Mouse (Mus musculus) CH12.LX (cell line): ENCODE data around the gene Ulk4. TPM values are rescaled to one million over a fixed set of nuclear protein-coding genes. Genes with fewer than 3 reads are reported as not detected.

Experiments used
- DNase-seq: peaks from one replicate; pipeline ENCODE4 v3.0.0-alpha.2; 2013; ENCODE audit errors: extremely low read depth
- H3K27ac ChIP-seq: 2 replicates; pipeline ENCODE4 v1.5.1; 2012; ENCODE audit warnings: low read depth, mild to moderate bottlenecking, control low read depth, moderate library complexity; ENCODE audit not compliant: insufficient read depth
- H3K27me3 ChIP-seq: replicated peaks from 2 replicates; pipeline ENCODE3; 2012; ENCODE audit warnings: inconsistent platforms
- H3K36me3 ChIP-seq, 2 experiments: replicated peaks in 1 of 2; 2 replicates each; pipeline versions ENCODE3 to v1.6.1; 2012; ENCODE audit warnings: inconsistent platforms in 1 of 2, low read length in 1 of 2, mild to moderate bottlenecking in 1 of 2, mixed read lengths in 1 of 2, moderate library complexity in 1 of 2; ENCODE audit not compliant: control insufficient read depth in 1 of 2, insufficient read depth in 1 of 2
- H3K4me1 ChIP-seq, 2 experiments: 2 replicates each; pipeline ENCODE4 v1.6.1; 2012; ENCODE audit warnings: inconsistent platforms in 1 of 2, moderate library complexity in 1 of 2; ENCODE audit not compliant: insufficient read depth in 2 of 2, control insufficient read depth in 1 of 2
- H3K4me2 ChIP-seq: 2 replicates; pipeline ENCODE4 v1.6.1; 2012; ENCODE audit warnings: low read depth, mild to moderate bottlenecking, control low read depth; ENCODE audit not compliant: poor library complexity, insufficient read depth, severe bottlenecking
- H3K4me3 ChIP-seq, 3 experiments: fragments of 150-350 bp in 1 of 3; sonication (generic) in 1 of 3; replicated peaks in 1 of 3; 2 replicates each; pipeline versions ENCODE3 to v1.5.1; 2011 to 2012; ENCODE audit warnings: low read depth in 2 of 3, low read length in 2 of 3, mild to moderate bottlenecking in 2 of 3, moderate library complexity in 2 of 3, control low read depth in 1 of 3, improper control_type of control experiment in 1 of 3, inconsistent platforms in 1 of 3, mixed read lengths in 1 of 3; ENCODE audit not compliant: poor library complexity in 1 of 3
- H3K79me2 ChIP-seq: replicated peaks from 2 replicates; pipeline ENCODE4 v1.6.1; 2012; ENCODE audit warnings: mild to moderate bottlenecking, moderate library complexity; ENCODE audit not compliant: control insufficient read depth, poor library complexity, insufficient read depth, severe bottlenecking; ENCODE audit errors: extremely low read depth
- H3K9ac ChIP-seq: 2 replicates; pipeline ENCODE4 v1.6.1; 2012; ENCODE audit warnings: low read depth, mild to moderate bottlenecking, control low read depth, moderate library complexity; ENCODE audit not compliant: insufficient read depth
- H3K9me3 ChIP-seq: replicated peaks from 2 replicates; pipeline ENCODE3; 2012; ENCODE audit warnings: low read length, inconsistent platforms, mixed read lengths
- CHD2 ChIP-seq: IDR thresholded peaks from 2 replicates; pipeline ENCODE4 v1.6.1; 2011; ENCODE audit warnings: low read length, improper control_type of control experiment
- CTCF ChIP-seq, 2 experiments: IDR thresholded peaks in 1 of 2; conservative IDR thresholded peaks in 1 of 2; 2 replicates each; pipeline ENCODE4 v1.5.1; 2011 to 2012; ENCODE audit warnings: low read depth in 2 of 2, low read length in 2 of 2, improper control_type of control experiment in 1 of 2, inconsistent platforms in 1 of 2, mild to moderate bottlenecking in 1 of 2, moderate library complexity in 1 of 2
- E2F4 ChIP-seq: IDR thresholded peaks from 2 replicates; pipeline ENCODE4 v1.6.1; 2011; ENCODE audit warnings: low read depth, low read length, improper control_type of control experiment; ENCODE audit not compliant: insufficient replicate concordance
- ELF1 ChIP-seq: IDR thresholded peaks from 2 replicates; pipeline ENCODE4 v1.6.1; 2014; ENCODE audit warnings: low read depth, mild to moderate bottlenecking, inconsistent platforms, low read length, improper control_type of control experiment
- ETS1 ChIP-seq: conservative IDR thresholded peaks from 2 replicates; pipeline ENCODE4 v1.6.1; 2012; ENCODE audit warnings: low read depth, mild to moderate bottlenecking, inconsistent platforms, low read length, improper control_type of control experiment, moderate library complexity
- IRF4 ChIP-seq: IDR thresholded peaks from 2 replicates; pipeline ENCODE4 v1.6.1; 2014; ENCODE audit warnings: low read depth, mild to moderate bottlenecking, inconsistent platforms, low read length, improper control_type of control experiment
- JUND ChIP-seq: conservative IDR thresholded peaks from 2 replicates; pipeline ENCODE4 v1.6.1; 2011; ENCODE audit warnings: low read depth, low read length, improper control_type of control experiment
- MAZ ChIP-seq: IDR thresholded peaks from 2 replicates; pipeline ENCODE4 v1.6.1; 2012; ENCODE audit warnings: low read depth, mild to moderate bottlenecking, inconsistent platforms, low read length, improper control_type of control experiment, moderate library complexity
- MEF2A ChIP-seq: IDR thresholded peaks from 2 replicates; pipeline ENCODE4 v1.6.1; 2014; ENCODE audit warnings: low read depth, mild to moderate bottlenecking, inconsistent platforms, low read length, improper control_type of control experiment, borderline replicate concordance
- MXI1 ChIP-seq: IDR thresholded peaks from 2 replicates; pipeline ENCODE4 v1.6.1; 2011; ENCODE audit warnings: mild to moderate bottlenecking, low read depth, low read length, improper control_type of control experiment
- MYC ChIP-seq: IDR thresholded peaks from 2 replicates; pipeline ENCODE4 v1.6.1; 2011; ENCODE audit warnings: low read depth, mild to moderate bottlenecking, improper control_type of control experiment, low read length
- NELFE ChIP-seq: IDR thresholded peaks from 2 replicates; pipeline ENCODE4 v1.6.1; 2011; ENCODE audit warnings: low read depth, low read length, improper control_type of control experiment
- NRF1 ChIP-seq: IDR thresholded peaks from 2 replicates; pipeline ENCODE4 v1.6.1; 2014; ENCODE audit warnings: low read depth, mild to moderate bottlenecking, inconsistent platforms, low read length, improper control_type of control experiment, moderate library complexity
- PAX5 ChIP-seq: IDR thresholded peaks from 2 replicates; pipeline ENCODE4 v1.6.1; 2012; ENCODE audit warnings: low read length, inconsistent platforms, mixed read lengths
- POLR2A ChIP-seq: IDR thresholded peaks from 2 replicates; pipeline ENCODE4 v1.6.1; 2011; ENCODE audit warnings: low read depth, mild to moderate bottlenecking, improper control_type of control experiment, low read length
- POLR2AphosphoS2 ChIP-seq: IDR thresholded peaks from 2 replicates; pipeline ENCODE4 v1.6.1; 2011; ENCODE audit warnings: low read depth, low read length, improper control_type of control experiment
- RAD21 ChIP-seq: IDR thresholded peaks from 2 replicates; pipeline ENCODE4 v1.6.1; 2011; ENCODE audit warnings: low read depth, mild to moderate bottlenecking, low read length, improper control_type of control experiment, moderate library complexity
- RCOR1 ChIP-seq: conservative IDR thresholded peaks from 2 replicates; pipeline ENCODE4 v1.6.1; 2012; ENCODE audit warnings: low read depth, mild to moderate bottlenecking, inconsistent platforms, low read length, improper control_type of control experiment
- SIN3A ChIP-seq: IDR thresholded peaks from 2 replicates; pipeline ENCODE4 v1.6.1; 2012; ENCODE audit warnings: low read length, improper control_type of control experiment, inconsistent platforms
- SMC3 ChIP-seq: IDR thresholded peaks from 2 replicates; pipeline ENCODE4 v1.6.1; 2011; ENCODE audit warnings: low read depth, low read length, improper control_type of control experiment
- TBP ChIP-seq: conservative IDR thresholded peaks from 2 replicates; pipeline ENCODE4 v1.6.1; 2011; ENCODE audit warnings: low read depth, low read length, improper control_type of control experiment
- TCF12 ChIP-seq: IDR thresholded peaks from 2 replicates; pipeline ENCODE4 v1.6.1; 2014; ENCODE audit warnings: low read depth, mild to moderate bottlenecking, inconsistent platforms, low read length, improper control_type of control experiment
- USF1 ChIP-seq: IDR thresholded peaks from 2 replicates; pipeline ENCODE4 v1.6.1; 2014; ENCODE audit warnings: low read depth, mild to moderate bottlenecking, inconsistent platforms, low read length, improper control_type of control experiment
- ZC3H11A ChIP-seq: IDR thresholded peaks from 2 replicates; pipeline ENCODE4 v1.6.1; 2012; ENCODE audit warnings: low read depth, mild to moderate bottlenecking, inconsistent platforms, low read length, improper control_type of control experiment
- ZMIZ1 ChIP-seq: IDR thresholded peaks from 2 replicates; pipeline ENCODE4 v1.6.1; 2012; ENCODE audit warnings: low read depth, mild to moderate bottlenecking, inconsistent platforms, low read length, improper control_type of control experiment
- ZNF384 ChIP-seq: IDR thresholded peaks from 2 replicates; pipeline ENCODE4 v1.6.1; 2012; ENCODE audit warnings: low read depth, low read length, improper control_type of control experiment, inconsistent platforms
- dilution Hi-C: fragments of 300-500 bp; cut with MboI; formaldehyde crosslinking; loops from 2 replicates; pipeline ENCODE4 v1.14.3; 2020; ENCODE audit warnings: low sequenced_read_pairs; ENCODE audit not compliant: extremely low pct_unique_long_range_greater_than_20kb, extremely low pct_ligation_motif_present
- in situ Hi-C: fragments of 300-500 bp; cut with MboI; formaldehyde crosslinking; loops from 3 replicates; pipeline ENCODE4 v1.14.3; 2019; ENCODE audit warnings: low sequenced_read_pairs, low pct_ligation_motif_present, low pct_unique_long_range_greater_than_20kb, mixed read lengths
- polyA plus RNA-seq: library from polyadenylated mRNA; unstranded; fragments of >175 nt; gene quantifications from 2 replicates; pipeline ENCODE4 v1.2.1, GENCODE M21; 2012; ENCODE audit warnings: low read depth; ENCODE audit not compliant: insufficient read length
- total RNA-seq, 2 experiments: library from RNA; depleted of rRNA; stranded (reverse); fragments of 300-350 nt in 1 of 2; fragments of >200 nt in 1 of 2; gene quantifications; 2 replicates each; pipeline ENCODE4 v1.2.3; 2012 to 2014

Ulk4 gene
- total and polyA plus RNA-seq, 3 experiments = 1.6 to 25.8 (median 18.5) TPM

- Histone ChIP-seq H3K4me3 (no peak overlapping the region), H3K9ac (no peak overlapping the region), H3K27me3 (no peaks in the 10 kb centered on the region), H3K27ac (no peak overlapping the region), H3K36me3 (peaks cover 70 to 96% of the 10 kb centered on the region in 2 experiments), H3K4me2 (no peak overlapping the region), H3K9me3 (no peaks in the 10 kb centered on the region), H3K79me2 (peaks cover 32% of the 10 kb centered on the region), H3K4me1 (peaks cover 0 to 11% of the 10 kb centered on the region in 2 experiments; a peak in 2 of 4 replicates)
- no peak for TF ChIP-seq JUND
- no peak for TF ChIP-seq MAZ
- no peak for TF ChIP-seq ELF1
- TF ChIP-seq MEF2A = no peak
- no peak for TF ChIP-seq ZNF384
- TF ChIP-seq IRF4 = no peak
- TF ChIP-seq POLR2AphosphoS2 = no peak
- TF ChIP-seq MYC = no peak
- no peak for TF ChIP-seq SMC3
- TF ChIP-seq MXI1 = no peak
- no peak for TF ChIP-seq NRF1
- no peak for TF ChIP-seq RCOR1
- TF ChIP-seq CHD2 = no peak
- no peak for TF ChIP-seq SIN3A
- no peak for TF ChIP-seq ZMIZ1
- no peak for TF ChIP-seq TBP
- no peak for TF ChIP-seq CTCF (conservative IDR thresholded peaks at IDR 0.05 in 1 of 2, IDR thresholded peaks at IDR 0.05 in 1 of 2; ENCODE audit: low read depth in 2 of 2, low read length in 2 of 2)
- no peak for TF ChIP-seq ZC3H11A
- no peak for TF ChIP-seq USF1
- no peak for DNase-seq
- in situ Hi-C loops (no loop called here), dilution Hi-C loops (no loop called here)
Observed at GRCm38 (mm10) chr9:120951947-120952346, 325.1 kb downstream of the Ulk4 start.

- Histone ChIP-seq H3K4me2 (no peak overlapping the region), H3K27me3 (no peaks in the 10 kb centered on the region), H3K79me2 (peaks cover 42% of the 10 kb centered on the region), H3K4me3 (no peak overlapping the region), H3K9ac (no peak overlapping the region), H3K36me3 (peaks cover 59 to 92% of the 10 kb centered on the region in 2 experiments), H3K9me3 (no peaks in the 10 kb centered on the region), H3K4me1 (peaks cover 0 to 23% of the 10 kb centered on the region in 2 experiments; a peak in 2 of 4 replicates), H3K27ac (no peak overlapping the region)
- in situ Hi-C loops (no loop called here), dilution Hi-C loops (no loop called here)
- no peak for DNase-seq
- no peak for TF ChIP-seq PAX5
- TF ChIP-seq NELFE = no peak
- TF ChIP-seq ZC3H11A = no peak
- TF ChIP-seq E2F4 = no peak
- TF ChIP-seq ETS1 = no peak
- TF ChIP-seq MAZ = no peak
- TF ChIP-seq MXI1 = no peak
- TF ChIP-seq ELF1 = no peak
- no peak for TF ChIP-seq NRF1
- TF ChIP-seq POLR2A = no peak
- TF ChIP-seq TBP = no peak
- TF ChIP-seq RAD21 = no peak
- no peak for TF ChIP-seq TCF12
- no peak for TF ChIP-seq JUND
Observed at GRCm38 (mm10) chr9:120950761-120951160, 326.2 kb downstream of the Ulk4 start.
